Mouse (Mus musculus) kidney, adult 11 months (tissue): ENCODE data around the gene Idh1.
A peak's percentile ranks its signal among the peaks of the same experiment; 100 is the strongest.
"Not testable (repeated sequence)": the region's sequence is repeated elsewhere in the genome, so short reads cannot be mapped to it uniquely, and the experiment has no call there.

Experiments
- DNase-seq: peaks from one replicate; pipeline ENCODE4 v3.0.0; 2022

Idh1 gene

GRCm38 (mm10) chr1:65186287-65187073, at the start of gene Idh1, which contains the start of gene Pikfyve:
TSS of gene Idh1 (minus strand) at chr1:65186500.
TSS of gene Pikfyve (plus strand) at chr1:65186683.
- peak; percentile 97 for DNase-seq

GRCm38 (mm10) chr1:65230566-65230965, 44.3 kb upstream of the Idh1 start:
- DNase-seq, result no peak

GRCm38 (mm10) chr1:65229768-65230167, 43.5 kb upstream of the Idh1 start:
- DNase-seq, result not testable (repeated sequence)

- DNase-seq, result no peak
Observed at GRCm38 (mm10) chr1:65227681-65228080, 41.4 kb upstream of the Idh1 start.

- DNase-seq, result no peak
Observed at GRCm38 (mm10) chr1:65223654-65224053, 37.4 kb upstream of the Idh1 start.

GRCm38 (mm10) chr1:65217972-65218371, 31.7 kb upstream of the Idh1 start:
- no peak for DNase-seq

GRCm38 (mm10) chr1:65217567-65217966, 31.3 kb upstream of the Idh1 start:
- DNase-seq, result no peak

- no peak for DNase-seq
Observed at GRCm38 (mm10) chr1:65213214-65213613, 26.9 kb upstream of the Idh1 start.

- no peak for DNase-seq
Observed at GRCm38 (mm10) chr1:65204299-65204698, 18.0 kb upstream of the Idh1 start.

- DNase-seq, result no peak
Observed at GRCm38 (mm10) chr1:65198861-65199260, 12.6 kb upstream of the Idh1 start.

GRCm38 (mm10) chr1:65198425-65198824, 12.1 kb upstream of the Idh1 start:
- no peak for DNase-seq

- DNase-seq, result no peak
Observed at GRCm38 (mm10) chr1:65193226-65193625, 6.9 kb upstream of the Idh1 start.

- no peak for DNase-seq
Observed at GRCm38 (mm10) chr1:65190172-65190571, 3.9 kb upstream of the Idh1 start.

GRCm38 (mm10) chr1:65187074-65187430, 752 bp upstream of the Idh1 start:
- no peak for DNase-seq

- DNase-seq, result no peak
Observed at GRCm38 (mm10) chr1:65185524-65186205, 635 bp downstream of the Idh1 start.

- no peak for DNase-seq
Observed at GRCm38 (mm10) chr1:65185011-65185410, 1.3 kb downstream of the Idh1 start.

GRCm38 (mm10) chr1:65183994-65184393, 2.3 kb downstream of the Idh1 start:
- DNase-seq, result no peak

GRCm38 (mm10) chr1:65181459-65181858, 4.8 kb downstream of the Idh1 start:
- no peak for DNase-seq

- no peak for DNase-seq
Observed at GRCm38 (mm10) chr1:65179634-65180249, 6.6 kb downstream of the Idh1 start.

- DNase-seq, result peak; percentile 98
Observed at GRCm38 (mm10) chr1:65178902-65179432, 7.3 kb downstream of the Idh1 start.

GRCm38 (mm10) chr1:65178126-65178901, 8.0 kb downstream of the Idh1 start:
- peak; percentile 98 for DNase-seq

GRCm38 (mm10) chr1:65177452-65177851, 8.8 kb downstream of the Idh1 start:
- DNase-seq, result no peak

- no peak for DNase-seq
Observed at GRCm38 (mm10) chr1:65176912-65177311, 9.4 kb downstream of the Idh1 start.
